Mouse (Mus musculus) heart, embryonic 16.5 days (tissue): Measurements from ENCODE around the gene Adgrg3. TPM values are rescaled to one million over a fixed set of nuclear protein-coding genes. Genes with fewer than 3 reads are reported as not detected.

Source experiments
- ATAC-seq: fragments of 200-750 bp; cut with Nextera tagmentation; replicated peaks from 2 replicates; pipeline ENCODE4 v1.8.0; 2017; ENCODE audit warnings: moderate number of reproducible peaks; ENCODE audit not compliant: insufficient read depth, low FRiP score; ENCODE audit errors: extremely low read depth
- H3K27ac ChIP-seq: fragments of 300-500 bp; sonication (generic); 2 replicates; pipeline ENCODE4 v1.5.1; 2014; ENCODE audit warnings: mild to moderate bottlenecking, low read length, control low read depth, moderate library complexity
- H3K27me3 ChIP-seq: fragments of 300-500 bp; sonication (generic); 2 replicates; pipeline ENCODE4 v1.6.1; 2014; ENCODE audit warnings: low read length, mixed read lengths; ENCODE audit not compliant: control insufficient read depth, insufficient read depth
- H3K36me3 ChIP-seq: fragments of 300-500 bp; sonication (generic); 2 replicates; pipeline ENCODE4 v1.6.1; 2014; ENCODE audit not compliant: control insufficient read depth, insufficient read depth
- H3K4me1 ChIP-seq: fragments of 300-500 bp; sonication (generic); 2 replicates; pipeline ENCODE4 v1.6.1; 2014; ENCODE audit warnings: low read length, mixed read lengths; ENCODE audit not compliant: control insufficient read depth, insufficient read depth
- H3K4me2 ChIP-seq: fragments of 300-500 bp; sonication (generic); 2 replicates; pipeline ENCODE4 v1.6.1; 2014; ENCODE audit warnings: low read depth, mild to moderate bottlenecking, control low read depth, low read length
- H3K4me3 ChIP-seq: fragments of 300-500 bp; sonication (generic); 2 replicates; pipeline ENCODE4 v1.5.1; 2014; ENCODE audit warnings: mild to moderate bottlenecking, control low read depth, low read length
- H3K9ac ChIP-seq: fragments of 300-500 bp; sonication (generic); 2 replicates; pipeline ENCODE4 v1.6.1; 2014; ENCODE audit warnings: low read length, control low read depth
- H3K9me3 ChIP-seq: fragments of 300-500 bp; sonication (generic); replicated peaks from 2 replicates; pipeline ENCODE4 v1.6.1; 2016; ENCODE audit warnings: low read length; ENCODE audit not compliant: control insufficient read depth
- WGBS: fragments of 180-500 bp; shearing (Covaris S2); extraction: QIAGEN DNeasy Blood & Tissue Kit; methylation state at CpG from one replicate; pipeline ENCODE4 v1.1.7; 2014; 5-methylcytosine and 5-hydroxymethylcytosine counted together
- polyA plus RNA-seq: library from polyadenylated mRNA; unstranded; fragments of >200 nt; fragmentation: Nextera tagmentation; extraction: Ambion mirVana; gene quantifications from 2 replicates; pipeline ENCODE4 v1.2.1, GENCODE M21; 2015

Adgrg3 gene
- polyA plus RNA-seq, 1 experiment from 2014 or later: 5.2 TPM

DNA sequence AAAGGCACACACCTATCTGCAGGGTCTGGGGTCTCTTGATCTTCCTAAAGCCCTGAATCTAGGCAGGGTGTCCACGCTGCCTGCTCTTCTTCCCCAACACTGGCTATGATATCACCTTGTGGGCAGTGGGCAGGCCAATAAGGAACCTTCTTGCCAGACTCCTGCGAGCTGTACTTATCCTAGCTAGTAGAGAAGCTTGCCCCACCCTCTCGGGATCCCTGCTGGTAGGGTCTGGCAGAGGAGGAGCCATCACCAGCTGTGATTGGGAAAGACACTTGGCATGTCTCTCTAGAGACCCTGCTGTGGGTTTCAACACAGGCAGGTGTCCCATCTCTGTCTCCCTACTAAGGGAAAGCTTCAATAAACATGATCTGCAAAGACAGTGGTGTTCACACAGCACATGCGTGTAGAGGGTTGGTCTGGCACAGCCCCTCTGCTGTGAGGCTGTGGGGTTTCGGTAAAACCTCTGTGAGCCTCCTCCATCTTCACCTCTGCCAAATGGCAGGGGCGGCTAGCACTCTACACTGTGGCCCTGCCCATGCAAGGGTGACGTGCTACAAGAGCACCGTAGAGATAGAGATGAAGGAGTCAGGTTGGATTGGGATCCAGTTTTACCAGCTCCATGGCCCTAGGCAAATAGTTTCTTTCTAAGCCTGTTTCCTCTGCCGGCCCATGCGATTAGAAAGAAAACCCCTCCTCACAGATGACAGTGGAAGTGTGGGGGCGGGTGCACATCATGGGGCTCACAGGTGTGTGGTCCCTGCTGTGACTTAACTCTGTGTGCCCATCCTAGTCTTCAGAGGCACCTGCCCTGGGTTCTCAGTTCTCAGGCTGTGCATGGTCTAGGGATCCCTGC is 26.7 kb upstream of the Adgrg3 start:
- no peak overlapping the region for H3K9ac ChIP-seq
- no peaks in the 10 kb centered on the region for H3K27me3 ChIP-seq
- 62% methylated on average over 11 of the region's 11 CpGs for WGBS
- no peaks in the 10 kb centered on the region for H3K9me3 ChIP-seq
- peak overlapping the region; percentile 13 for H3K27ac ChIP-seq
- no peaks in the 10 kb centered on the region for H3K36me3 ChIP-seq
- no peak overlapping the region for H3K4me3 ChIP-seq
- ATAC-seq: no peak
- no peak overlapping the region for H3K4me2 ChIP-seq
- peaks cover 49% of the 10 kb centered on the region for H3K4me1 ChIP-seq

GRCm38 (mm10) chr8:94991454-94991994 is 26.0 kb upstream of the Adgrg3 start:
- Histone ChIP-seq H3K4me1 (peaks cover 48% of the 10 kb centered on the region), H3K4me3 (no peak overlapping the region), H3K4me2 (no peak overlapping the region), H3K36me3 (no peaks in the 10 kb centered on the region), H3K27me3 (no peaks in the 10 kb centered on the region), H3K27ac (peak overlapping the region; percentile 19), H3K9ac (no peak overlapping the region), H3K9me3 (no peaks in the 10 kb centered on the region)
- no peak for ATAC-seq
- WGBS: 74% methylated on average over 9 of the region's 9 CpGs

DNA sequence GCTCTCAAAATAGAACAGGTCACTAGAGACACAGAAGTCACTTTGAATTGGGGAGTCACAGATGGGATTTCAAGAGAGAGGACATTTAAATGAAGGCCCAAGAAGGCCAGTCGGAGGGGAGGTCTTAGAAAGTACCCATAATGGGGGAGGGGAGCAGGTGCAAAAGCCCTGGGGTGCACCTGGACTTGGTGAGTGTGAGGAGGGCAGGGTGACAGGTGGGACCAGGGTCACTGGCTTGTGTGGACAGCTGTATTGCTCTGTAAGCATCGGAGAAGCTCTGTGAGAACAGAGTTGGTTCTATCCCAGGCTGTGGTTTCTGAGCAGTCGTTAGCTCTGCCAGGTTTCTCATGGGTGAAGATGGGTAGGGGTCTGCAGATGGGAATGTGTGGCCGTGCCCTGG is 25.5 kb upstream of the Adgrg3 start:
- Histone ChIP-seq H3K36me3 (no peaks in the 10 kb centered on the region), H3K4me2 (no peak overlapping the region), H3K4me1 (peaks cover 43% of the 10 kb centered on the region), H3K9me3 (no peaks in the 10 kb centered on the region), H3K27ac (peak overlapping the region; percentile 52), H3K9ac (no peak overlapping the region), H3K4me3 (no peak overlapping the region), H3K27me3 (no peaks in the 10 kb centered on the region)
- no peak for ATAC-seq
- 76% methylated on average over 4 of the region's 4 CpGs for WGBS

- Histone ChIP-seq H3K27me3 (no peaks in the 10 kb centered on the region), H3K9me3 (no peaks in the 10 kb centered on the region), H3K27ac (peak overlapping the region; percentile 52), H3K36me3 (no peaks in the 10 kb centered on the region), H3K9ac (no peak overlapping the region), H3K4me1 (peaks cover 42% of the 10 kb centered on the region), H3K4me3 (no peak overlapping the region), H3K4me2 (no peak overlapping the region)
- 49% methylated on average over 5 of the region's 5 CpGs for WGBS
- peak; percentile 56; the same call in 1 of the 2 replicates for ATAC-seq
These were observed 25.0 kb upstream of the Adgrg3 start for GRCm38 (mm10) chr8:94992534-94992933.

- Histone ChIP-seq H3K36me3 (no peaks in the 10 kb centered on the region), H3K4me2 (no peak overlapping the region), H3K27ac (peak overlapping the region; percentile 52), H3K9me3 (no peaks in the 10 kb centered on the region), H3K27me3 (no peaks in the 10 kb centered on the region), H3K4me1 (peaks cover 47% of the 10 kb centered on the region), H3K9ac (0 out of 2 replicates have a peak overlapping the region, but pooled peaks have one; percentile 14), H3K4me3 (no peak overlapping the region)
- 73% methylated on average over 9 of the region's 9 CpGs for WGBS
- ATAC-seq: no peak
These were observed 24.3 kb upstream of the Adgrg3 start for GRCm38 (mm10) chr8:94992996-94993724.

DNA sequence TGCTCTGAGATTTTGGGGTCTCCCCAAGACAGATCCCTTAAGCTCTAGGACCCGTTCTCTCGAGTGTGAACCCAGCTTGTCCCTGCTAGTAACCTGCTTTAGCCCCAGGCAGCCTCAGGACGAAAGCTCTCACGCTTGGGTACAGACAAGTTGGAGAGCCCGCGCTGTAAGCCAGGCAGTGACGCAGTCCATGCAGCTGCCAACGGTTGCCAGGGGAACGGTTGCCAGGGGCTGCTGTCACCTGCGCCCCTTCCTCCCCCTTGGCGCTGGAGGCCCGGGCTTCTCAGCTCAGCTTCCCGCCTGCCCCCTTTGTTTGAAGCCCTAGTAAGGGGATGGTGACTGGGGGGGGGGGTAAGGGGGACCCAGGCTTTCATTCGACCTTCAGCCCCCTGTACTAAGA is 23.5 kb upstream of the Adgrg3 start:
- Histone ChIP-seq H3K9ac (peak overlapping the region; percentile 14; the same call in 1 of the 2 replicates), H3K36me3 (no peaks in the 10 kb centered on the region), H3K27ac (peak overlapping the region; percentile 34; the same call in 1 of the 2 replicates), H3K4me2 (peak overlapping the region; percentile 31), H3K4me3 (no peak overlapping the region), H3K27me3 (no peaks in the 10 kb centered on the region), H3K9me3 (no peaks in the 10 kb centered on the region), H3K4me1 (peaks cover 55% of the 10 kb centered on the region)
- 5% methylated on average over 14 of the region's 14 CpGs for WGBS
- ATAC-seq: peak; percentile 62; the same call in 1 of the 2 replicates

DNA sequence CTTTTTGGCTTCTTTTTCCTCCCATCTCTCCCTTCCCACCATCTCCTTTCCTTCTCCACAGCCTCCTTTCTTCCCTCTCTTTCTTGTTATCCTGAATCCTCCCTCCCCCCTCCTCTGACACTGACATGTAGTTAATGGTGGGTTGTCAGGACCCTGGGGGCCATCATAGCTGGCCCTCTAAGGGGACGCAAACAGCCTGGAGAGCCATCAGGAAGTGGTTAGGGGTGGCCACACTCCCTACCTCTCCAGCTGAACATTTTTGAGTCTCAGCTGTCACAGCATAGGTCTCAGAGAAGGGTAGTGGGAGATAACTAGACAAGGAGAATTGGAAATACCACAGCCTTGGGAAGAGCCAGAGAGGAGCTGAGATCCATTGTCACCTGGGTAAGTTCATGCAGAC is 23.0 kb upstream of the Adgrg3 start:
- no peak overlapping the region for H3K9ac ChIP-seq
- ATAC-seq: no peak
- H3K4me1 ChIP-seq: peaks cover 55% of the 10 kb centered on the region
- H3K36me3 ChIP-seq: no peaks in the 10 kb centered on the region
- H3K4me3 ChIP-seq: no peak overlapping the region
- 63% methylated on average over 1 of the region's 1 CpGs for WGBS
- H3K27me3 ChIP-seq: no peaks in the 10 kb centered on the region
- no peak overlapping the region for H3K4me2 ChIP-seq
- H3K9me3 ChIP-seq: no peaks in the 10 kb centered on the region
- H3K27ac ChIP-seq: no peak overlapping the region

DNA sequence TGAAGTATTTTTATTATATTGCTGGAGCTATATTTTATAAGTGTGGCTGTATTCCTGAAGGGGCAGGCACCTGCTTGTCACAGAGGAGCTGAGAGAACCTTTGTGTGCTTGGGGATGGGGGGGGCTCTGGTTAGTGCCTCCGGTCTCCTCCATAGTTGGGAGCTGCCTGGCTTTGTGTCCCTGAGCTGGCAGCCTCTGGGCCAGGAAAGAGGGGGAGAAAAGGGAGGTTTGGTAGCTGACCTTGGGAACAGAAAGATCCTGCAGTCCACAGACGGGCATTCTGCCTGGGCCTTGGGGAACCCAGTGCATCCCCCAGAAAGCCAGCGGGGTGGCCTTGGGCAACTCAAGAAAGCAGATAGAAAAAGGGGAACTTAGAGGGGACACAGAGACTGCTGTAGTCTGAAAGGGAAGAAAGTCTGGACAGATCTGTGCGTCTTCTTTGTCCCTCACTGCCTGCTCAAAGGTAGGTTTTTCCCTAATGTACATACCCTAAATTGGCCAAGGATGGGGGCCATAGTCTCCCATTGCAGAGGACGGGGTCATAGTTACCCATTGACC is 22.1 kb upstream of the Adgrg3 start:
- H3K4me1 ChIP-seq: peaks cover 60% of the 10 kb centered on the region
- H3K4me2 ChIP-seq: no peak overlapping the region
- H3K4me3 ChIP-seq: no peak overlapping the region
- H3K27me3 ChIP-seq: no peaks in the 10 kb centered on the region
- H3K9me3 ChIP-seq: no peaks in the 10 kb centered on the region
- H3K36me3 ChIP-seq: no peaks in the 10 kb centered on the region
- no peak for ATAC-seq
- WGBS: 75% methylated on average over 5 of the region's 5 CpGs
- no peak overlapping the region for H3K27ac ChIP-seq
- H3K9ac ChIP-seq: 0 out of 2 replicates have a peak overlapping the region, but pooled peaks have one; percentile 16
